Mouse (Mus musculus): ENCODE data around the gene Bcr. TPM values are rescaled to one million over a fixed set of nuclear protein-coding genes. Genes with fewer than 3 reads are reported as not detected.
"Not testable (repeated sequence)": the region's sequence is repeated elsewhere in the genome, so short reads cannot be mapped to it uniquely, and the experiment has no call there.

Gene Bcr
- total and polyA plus RNA-seq, 3 experiments: 7.3 to 10.0 (median 9.9) TPM

GRCm38 (mm10) chr10:75036883-75037379, 23.5 kb upstream of the Bcr start, which contains the start of gene Rab36:
Rab36 (plus strand) TSS chr10:75037058.
- intact Hi-C loops (cut with DNase I): no loop called here
- no peaks in the 10 kb centered on the region; the same call in 1 of the 2 replicates for H3K27me3 ChIP-seq (ENCODE audit: control insufficient read depth, insufficient read depth, low read length)
- H3K4me3 ChIP-seq: peak within 1 kb of the TSS; percentile 46
- peak within 1 kb of the TSS; percentile 50 for H3K9ac ChIP-seq (ENCODE audit: low read depth, low read length)
- 4% methylated on average over 36 of the region's 36 CpGs for WGBS
- no peaks in the 10 kb centered on the region for H3K79me2 ChIP-seq (replicated peaks; ENCODE audit: control insufficient read depth, insufficient read depth, low read length)
- peak; percentile 94 to 95 for DNase-seq
- no peak for TF ChIP-seq CTCF (IDR thresholded peaks at IDR 0.05)
- TF ChIP-seq EP300 (IDR thresholded peaks at IDR 0.05; ENCODE audit: insufficient read depth, low read depth, low read length): no peak
- TF ChIP-seq POLR2A (IDR thresholded peaks at IDR 0.05; ENCODE audit: insufficient read depth, low read depth, low read length): no peak; the same call in 1 of the 2 replicates
- peak within 1 kb of the TSS; percentile 40 for H3K27ac ChIP-seq
- H3K36me3 ChIP-seq (ENCODE audit: control insufficient read depth, insufficient read depth, low read length): no peaks in the 10 kb centered on the region
- 0 out of 2 replicates have a peak, but pooled peaks cover 1% of the 10 kb centered on the region for H3K4me1 ChIP-seq (ENCODE audit: control insufficient read depth, insufficient read depth, low read length)

GRCm38 (mm10) chr10:75042060-75042459, 18.3 kb upstream of the Bcr start:
- H3K4me3 ChIP-seq; H3K36me3 ChIP-seq (ENCODE audit: control insufficient read depth, insufficient read depth, low read length); H3K79me2 ChIP-seq (replicated peaks; ENCODE audit: control insufficient read depth, insufficient read depth, low read length); H3K27me3 ChIP-seq (ENCODE audit: control insufficient read depth, insufficient read depth, low read length); H3K4me1 ChIP-seq (ENCODE audit: control insufficient read depth, insufficient read depth, low read length); DNase-seq; H3K27ac ChIP-seq; H3K9ac ChIP-seq (ENCODE audit: low read depth, low read length); intact Hi-C loops (cut with DNase I): not testable (repeated sequence)
- 12% methylated on average over 1 of the region's 1 CpGs for WGBS

- Histone ChIP-seq H3K79me2 (replicated peaks; ENCODE audit: control insufficient read depth, insufficient read depth, low read length) (no peaks in the 10 kb centered on the region), H3K9ac (ENCODE audit: low read depth, low read length) (no peak overlapping the region), H3K27ac (no peak overlapping the region), H3K4me3 (no peak overlapping the region), H3K27me3 (ENCODE audit: control insufficient read depth, insufficient read depth, low read length) (no peaks in the 10 kb centered on the region), H3K4me1 (ENCODE audit: control insufficient read depth, insufficient read depth, low read length) (no peaks in the 10 kb centered on the region), H3K36me3 (ENCODE audit: control insufficient read depth, insufficient read depth, low read length) (no peaks in the 10 kb centered on the region)
- no peak for DNase-seq
- WGBS: 41% methylated on average over 7 of the region's 7 CpGs
- no peak for TF ChIP-seq EP300 (IDR thresholded peaks at IDR 0.05; ENCODE audit: insufficient read depth, low read depth, low read length)
- no peak for TF ChIP-seq CTCF (IDR thresholded peaks at IDR 0.05)
- TF ChIP-seq POLR2A (IDR thresholded peaks at IDR 0.05; ENCODE audit: insufficient read depth, low read depth, low read length): no peak
- intact Hi-C loops (cut with DNase I): no loop called here
Observed at GRCm38 (mm10) chr10:75044459-75044858, 15.9 kb upstream of the Bcr start.

- Histone ChIP-seq H3K9ac (ENCODE audit: low read depth, low read length) (no peak overlapping the region), H3K27me3 (ENCODE audit: control insufficient read depth, insufficient read depth, low read length) (no peaks in the 10 kb centered on the region), H3K4me3 (no peak overlapping the region), H3K4me1 (ENCODE audit: control insufficient read depth, insufficient read depth, low read length) (no peaks in the 10 kb centered on the region), H3K36me3 (ENCODE audit: control insufficient read depth, insufficient read depth, low read length) (no peaks in the 10 kb centered on the region), H3K27ac (no peak overlapping the region), H3K79me2 (replicated peaks; ENCODE audit: control insufficient read depth, insufficient read depth, low read length) (no peaks in the 10 kb centered on the region)
- intact Hi-C loops (cut with DNase I): no loop called here
- no peak for TF ChIP-seq POLR2A (IDR thresholded peaks at IDR 0.05; ENCODE audit: insufficient read depth, low read depth, low read length)
- no peak for TF ChIP-seq EP300 (IDR thresholded peaks at IDR 0.05; ENCODE audit: insufficient read depth, low read depth, low read length)
- TF ChIP-seq CTCF (IDR thresholded peaks at IDR 0.05): no peak
- 88% methylated on average over 15 of the region's 15 CpGs for WGBS
- no peak for DNase-seq
Observed at GRCm38 (mm10) chr10:75045831-75046230, 14.6 kb upstream of the Bcr start.

GRCm38 (mm10) chr10:75048711-75049110, 11.7 kb upstream of the Bcr start:
- no peaks in the 10 kb centered on the region for H3K4me1 ChIP-seq (ENCODE audit: control insufficient read depth, insufficient read depth, low read length)
- DNase-seq: no peak
- no peak overlapping the region for H3K27ac ChIP-seq
- no peaks in the 10 kb centered on the region for H3K27me3 ChIP-seq (ENCODE audit: control insufficient read depth, insufficient read depth, low read length)
- no peak overlapping the region for H3K9ac ChIP-seq (ENCODE audit: low read depth, low read length)
- intact Hi-C loops (cut with DNase I): no loop called here
- no peak overlapping the region for H3K4me3 ChIP-seq
- TF ChIP-seq EP300 (IDR thresholded peaks at IDR 0.05; ENCODE audit: insufficient read depth, low read depth, low read length) (no peak), POLR2A (IDR thresholded peaks at IDR 0.05; ENCODE audit: insufficient read depth, low read depth, low read length) (no peak), CTCF (IDR thresholded peaks at IDR 0.05) (no peak)
- 89% methylated on average over 7 of the region's 7 CpGs for WGBS
- no peaks in the 10 kb centered on the region for H3K36me3 ChIP-seq (ENCODE audit: control insufficient read depth, insufficient read depth, low read length)
- H3K79me2 ChIP-seq (replicated peaks; ENCODE audit: control insufficient read depth, insufficient read depth, low read length): no peaks in the 10 kb centered on the region

- intact Hi-C loops (cut with DNase I): no loop called here
- DNase-seq: no peak
Observed at GRCm38 (mm10) chr10:75051364-75052074, 8.9 kb upstream of the Bcr start.

More at GRCm38 (mm10) chr10:75051364-75052074, 8.9 kb upstream of the Bcr start:
- Histone ChIP-seq H3K27ac (no peak overlapping the region), H3K9ac (ENCODE audit: low read depth, low read length) (no peak overlapping the region), H3K79me2 (replicated peaks; ENCODE audit: control insufficient read depth, insufficient read depth, low read length) (no peaks in the 10 kb centered on the region), H3K36me3 (ENCODE audit: control insufficient read depth, insufficient read depth, low read length) (no peaks in the 10 kb centered on the region), H3K4me1 (ENCODE audit: control insufficient read depth, insufficient read depth, low read length) (peaks cover 2% of the 10 kb centered on the region; the same call in 1 of the 2 replicates), H3K4me3 (no peak overlapping the region), H3K27me3 (ENCODE audit: control insufficient read depth, insufficient read depth, low read length) (no peaks in the 10 kb centered on the region)
- WGBS: 88% methylated on average over 21 of the region's 21 CpGs
- TF ChIP-seq POLR2A (IDR thresholded peaks at IDR 0.05; ENCODE audit: insufficient read depth, low read depth, low read length) (no peak), CTCF (IDR thresholded peaks at IDR 0.05) (no peak), EP300 (IDR thresholded peaks at IDR 0.05; ENCODE audit: insufficient read depth, low read depth, low read length) (no peak)
